8 mouse cellular contexts compared by ENCODE assay signal in the genomic region with DNA sequence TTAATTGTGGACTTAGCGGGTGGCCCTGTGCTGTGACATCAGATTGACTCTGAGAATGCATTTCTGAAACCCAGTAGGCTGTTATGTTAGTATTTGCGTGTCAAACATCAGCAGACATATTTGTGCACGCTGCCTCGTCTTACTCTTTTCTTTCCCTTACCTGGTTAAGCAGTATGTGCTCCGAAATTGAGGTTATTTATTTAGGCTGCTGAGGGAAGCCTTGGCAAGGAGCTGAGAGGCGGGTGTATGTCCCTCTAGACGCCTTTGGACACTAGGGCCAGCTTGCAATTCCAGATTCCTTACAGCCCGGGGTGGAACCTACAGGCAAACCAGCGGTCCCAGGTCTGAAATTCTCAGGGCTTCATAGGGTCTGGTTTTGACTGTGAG. TPM values are rescaled to one million over a fixed set of nuclear protein-coding genes. Genes with fewer than 3 reads are reported as not detected.
DNase-seq lines count a peak whose midpoint lies in the region; ATAC-seq lines count a peak whose summit lies in the region.

No protein-coding gene starts in this region.

- no peaks in the 10 kb centered on the region for H3K9me3 ChIP-seq in hindbrain, embryonic 12.5 days (replicated peaks)
- no peaks in the 10 kb centered on the region for H3K9me3 ChIP-seq in midbrain, embryonic 12.5 days

- peak overlapping the region; percentile 89 for H3K9ac ChIP-seq in hindbrain, embryonic 12.5 days
- peak overlapping the region; percentile 98 for H3K9ac ChIP-seq in midbrain, embryonic 12.5 days (replicated peaks)

- H3K27me3 ChIP-seq in hindbrain, embryonic 12.5 days = peaks cover 11% of the 10 kb centered on the region
- no peaks in the 10 kb centered on the region for H3K27me3 ChIP-seq in midbrain, embryonic 12.5 days

- ATAC-seq in hindbrain, embryonic 12.5 days (ENCODE audit: low FRiP score) = no peak
- no peak for ATAC-seq in midbrain, embryonic 12.5 days (ENCODE audit: low FRiP score, low read depth)

- peak overlapping the region; percentile 85 for H3K4me3 ChIP-seq in brown adipose tissue, adult 24 weeks (ENCODE audit: insufficient read depth, low read depth, low read length)
- peak overlapping the region; percentile 67 for H3K4me3 ChIP-seq in hindbrain, embryonic 12.5 days
- peak overlapping the region; percentile 86 for H3K4me3 ChIP-seq in midbrain, embryonic 12.5 days

- intact Hi-C loops in left cerebral cortex, postnatal 10 days (cut with DNase I) = loop anchor here (10.0 kb wide), 1 partner anchor 400 kb away; no protein-coding TSS in a partner anchor

- peak overlapping the region; percentile 53 for H3K27ac ChIP-seq in brown adipose tissue, adult 24 weeks (replicated peaks; ENCODE audit: low read depth, low read length)
- H3K27ac ChIP-seq in hindbrain, embryonic 12.5 days = no peak overlapping the region
- H3K27ac ChIP-seq in midbrain, embryonic 12.5 days (replicated peaks) = peak overlapping the region; percentile 99

- DNase-seq in adrenal gland, postnatal 10 days = peak; percentile 23
- DNase-seq in adrenal gland, adult 2 months = no peak
- DNase-seq in urinary bladder, adult 18-20 months (ENCODE audit: low spot score in 2 of 2) = no peak
- DNase-seq in left cerebral cortex, postnatal 10 days (ENCODE audit: extremely low spot score in 1 of 2, low spot score in 2 of 2) = no peak
- no peak for DNase-seq in cerebellum, adult 9-10 months

- peak overlapping the region; percentile 50 for H3K4me2 ChIP-seq in hindbrain, embryonic 12.5 days (replicated peaks)
- H3K4me2 ChIP-seq in midbrain, embryonic 12.5 days (replicated peaks) = peak overlapping the region; percentile 86

- 6% methylated on average over 9 of the region's 9 CpGs for WGBS in hindbrain, embryonic 12.5 days
- 5% methylated on average over 9 of the region's 9 CpGs for WGBS in midbrain, embryonic 12.5 days

- H3K36me3 ChIP-seq in hindbrain, embryonic 12.5 days = no peaks in the 10 kb centered on the region
- H3K36me3 ChIP-seq in midbrain, embryonic 12.5 days = no peaks in the 10 kb centered on the region

- H3K4me1 ChIP-seq in brown adipose tissue, adult 24 weeks (ENCODE audit: control insufficient read depth, insufficient read depth, insufficient read length, low read length) = peaks cover 18% of the 10 kb centered on the region
- peaks cover 65% of the 10 kb centered on the region for H3K4me1 ChIP-seq in hindbrain, embryonic 12.5 days
- H3K4me1 ChIP-seq in midbrain, embryonic 12.5 days = peaks cover 72% of the 10 kb centered on the region

RNA-seq across cellular contexts. Expression of a gene that starts 3.6 kb away (rescaled TPM):
- total RNA-seq in adrenal gland, postnatal 10 days (2021) = 10 to 100 TPM; 22.8 to 26.1 TPM
- total RNA-seq in adrenal gland, adult 2 months (2021) = 10 to 100 TPM; 22.6 to 24.2 TPM
- polyA plus RNA-seq in adrenal gland, adult 2 months (2012; rRNA removed) = 18.2 and 19.0 TPM in 2 replicates
- polyA plus RNA-seq in brown adipose tissue, adult 24 weeks (2012; ENCODE audit: insufficient read depth, insufficient read length, missing spikeins) = 8.1 and 8.5 TPM in 2 replicates
- 78.0 and 81.6 TPM in 2 replicates for polyA plus RNA-seq in hindbrain, embryonic 12.5 days (2016; fragmentation: Nextera tagmentation; extraction: Ambion mirVana)
- polyA plus RNA-seq in midbrain, embryonic 12.5 days (2016; fragmentation: Nextera tagmentation; extraction: Ambion mirVana) = 343 and 552 TPM in 2 replicates
- 10 to 100 TPM in 1 of 2 experiments, 1 to 10 TPM in 1; 8.2 to 11.4 TPM for total RNA-seq in left cerebral cortex, postnatal 10 days (2021)
